Mouse (Mus musculus) layer of hippocampus, adult 2 months (tissue): ENCODE results near the gene Ints1. TPM values are rescaled to one million over a fixed set of nuclear protein-coding genes. Genes with fewer than 3 reads are reported as not detected.

Experiments used
- DNase-seq, 2 experiments: peaks; one replicate each; pipeline ENCODE4 v3.0.0; 2022; ENCODE audit warnings: low spot score in 2 of 2
- H3K27ac ChIP-seq: fragments of 200-600 bp; 2 replicates; pipeline ENCODE4 v1.8.1; 2022
- H3K4me3 ChIP-seq: fragments of 200-600 bp; 2 replicates; pipeline ENCODE4 v1.8.1; 2022; ENCODE audit warnings: mild to moderate bottlenecking
- CTCF ChIP-seq: fragments of 200-600 bp; conservative IDR thresholded peaks from 2 replicates; pipeline ENCODE4 v1.8.1; 2022; ENCODE audit warnings: antibody characterized with exemption, mild to moderate bottlenecking, moderate library complexity
- microRNA-seq, 2 experiments: library from miRNA; unstranded; fragments of <30 nt; microRNA quantifications; one replicate each; pipeline ENCODE4 v1.2.0; 2021
- total RNA-seq, 2 experiments: library from RNA; stranded (reverse); gene quantifications; 2 replicates each; pipeline ENCODE4 v1.2.3; 2021

Gene Ints1
- total RNA-seq, 2 experiments from 2014 or later: 94.7 to 103 TPM

- no peak overlapping the region for H3K27ac ChIP-seq
- DNase-seq: no peak
- no peak overlapping the region for H3K4me3 ChIP-seq
- TF ChIP-seq CTCF: no peak
Measured at GRCm38 (mm10) chr5:139718949-139719348, 56.5 kb downstream of the Ints1 start.

GRCm38 (mm10) chr5:139718540-139718939, 56.9 kb downstream of the Ints1 start:
- DNase-seq: no peak
- TF ChIP-seq CTCF: no peak

GRCm38 (mm10) chr5:139717723-139718122, 57.8 kb downstream of the Ints1 start:
- Histone ChIP-seq H3K27ac (no peak overlapping the region), H3K4me3 (no peak overlapping the region)
- TF ChIP-seq CTCF: peak; percentile 95
- peak; percentile 39 to 55 for DNase-seq

More at GRCm38 (mm10) chr5:139718540-139718939, 56.9 kb downstream of the Ints1 start:
- Histone ChIP-seq H3K4me3 (no peak overlapping the region), H3K27ac (no peak overlapping the region)

GRCm38 (mm10) chr5:139706496-139706895, 69.0 kb downstream of the Ints1 start:
- Histone ChIP-seq H3K4me3 (no peak overlapping the region), H3K27ac (no peak overlapping the region)
- no peak for DNase-seq
- TF ChIP-seq CTCF: no peak

DNA sequence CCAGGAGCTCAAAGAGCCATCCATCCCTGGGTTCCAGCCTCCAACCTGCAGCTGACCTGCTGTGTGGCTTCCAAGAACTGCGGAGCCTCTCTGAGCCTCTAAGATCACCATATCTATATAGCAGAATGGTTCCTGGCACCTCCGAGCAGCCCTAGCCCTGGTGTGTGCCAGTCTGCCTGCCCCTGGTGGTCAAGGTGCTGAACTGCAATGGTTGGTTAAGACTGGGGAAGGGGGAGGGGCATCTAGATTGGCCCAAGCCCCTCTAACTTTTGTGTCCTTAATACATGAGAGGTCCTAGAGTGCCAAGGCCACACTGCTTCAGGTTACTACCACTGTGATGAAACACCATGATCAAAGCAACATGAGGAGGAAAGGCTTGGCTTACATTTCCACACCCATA, 72.6 kb downstream of the Ints1 start:
- Histone ChIP-seq H3K4me3 (no peak overlapping the region), H3K27ac (no peak overlapping the region)
- peak; percentile 70 for TF ChIP-seq CTCF
- DNase-seq: no peak

DNA sequence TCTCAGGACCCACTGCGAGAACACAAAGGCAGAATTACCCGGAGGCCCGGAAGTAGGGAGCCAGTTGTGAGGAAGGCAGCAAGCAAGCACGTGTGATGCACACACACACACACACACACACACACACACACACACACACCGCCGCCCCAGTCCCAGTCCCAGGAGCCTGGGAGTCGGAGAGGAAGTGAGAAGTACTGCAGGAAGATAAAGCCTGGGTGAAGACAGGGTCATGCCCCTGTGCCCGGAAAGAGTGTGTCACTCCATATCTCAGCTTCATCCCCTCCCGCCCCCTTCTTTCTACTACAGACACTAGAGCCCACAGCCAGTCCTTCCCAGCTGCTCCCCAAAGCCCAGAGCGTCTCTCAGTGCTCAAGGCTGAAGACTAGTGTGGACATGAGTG, 73.2 kb downstream of the Ints1 start:
- DNase-seq: no peak
- Histone ChIP-seq H3K27ac (no peak overlapping the region), H3K4me3 (no peak overlapping the region)
- TF ChIP-seq CTCF: no peak

Small RNAs within 50 kb of the gene (microRNA-seq; reads per million reads assigned to microRNA genes)
- gene Mir7037: 1.6 to 5.2 reads per million in 2 experiments

Other genes with a start within 250 kb of the Ints1 start
- not detected for gene Uncx, start 232.2 kb downstream of the Ints1 start, total RNA-seq
- gene Micall2, start 39.3 kb downstream of the Ints1 start, total RNA-seq: 1 to 10 TPM; 1.4 to 1.6 TPM
- gene Mafk, start 15.8 kb upstream of the Ints1 start, total RNA-seq: 1 to 10 TPM; 9.2 to 9.9 TPM
- 1 to 10 TPM in 1 of 2 experiments, under 1 TPM in 1; 0.25 to 1.9 TPM for gene Tmem184a, start 44.2 kb upstream of the Ints1 start, total RNA-seq
- gene Gm26938, start 50.7 kb upstream of the Ints1 start, total RNA-seq: not detected
- gene Psmg3, start 51.2 kb upstream of the Ints1 start, total RNA-seq: 10 to 100 TPM; 20.1 to 20.3 TPM
- 10 to 100 TPM; 27.0 to 29.1 TPM for gene Elfn1, start 132.3 kb upstream of the Ints1 start, total RNA-seq